Mouse (Mus musculus): Measurements from ENCODE around the gene BC048679.

GRCm38 (mm10) chr7:81453443-81454274 is 44.4 kb downstream of the BC048679 start:
- TF ChIP-seq CTCF (conservative IDR thresholded peaks at IDR 0.05 in 1 of 2, IDR thresholded peaks at IDR 0.05 in 1 of 2; ENCODE audit: low read depth in 2 of 2, low read length in 2 of 2) (no peak), TBP (conservative IDR thresholded peaks at IDR 0.05; ENCODE audit: low read depth, low read length) (no peak)

Measured in CH12.LX (cell line).